Mouse (Mus musculus): ENCODE measurements around the gene Mcee. TPM values are rescaled to one million over a fixed set of nuclear protein-coding genes. Genes with fewer than 3 reads are reported as not detected.

Mcee gene
- polyA plus RNA-seq, 1 experiment from 2014 or later: 47.7 TPM

- H3K4me2 ChIP-seq: no peak overlapping the region
- peak overlapping the region; percentile 79; the same call in 1 of the 2 replicates for H3K9ac ChIP-seq
- H3K27me3 ChIP-seq: no peaks in the 10 kb centered on the region
- WGBS: 87% methylated on average over 23 of the region's 23 CpGs
- ATAC-seq (ENCODE audit: low read depth): no peak
- H3K36me3 ChIP-seq: peaks cover 36% of the 10 kb centered on the region
- no peak overlapping the region for H3K4me3 ChIP-seq
- no peaks in the 10 kb centered on the region for H3K9me3 ChIP-seq
- peaks cover 12% of the 10 kb centered on the region; the same call in 1 of the 2 replicates for H3K4me1 ChIP-seq (replicated peaks)
- no peak overlapping the region for H3K27ac ChIP-seq (replicated peaks)
Measured at GRCm38 (mm10) chr7:64371940-64372878, 20.2 kb upstream of the Mcee start.

- ATAC-seq (ENCODE audit: low read depth): peak; percentile 59
- Histone ChIP-seq H3K9me3 (no peaks in the 10 kb centered on the region), H3K27me3 (no peaks in the 10 kb centered on the region), H3K27ac (replicated peaks) (peak overlapping the region; percentile 94), H3K36me3 (peaks cover 39% of the 10 kb centered on the region), H3K4me3 (peak overlapping the region; percentile 72), H3K4me1 (replicated peaks) (peaks cover 12% of the 10 kb centered on the region; the same call in 1 of the 2 replicates), H3K4me2 (peak overlapping the region; percentile 65), H3K9ac (peak overlapping the region; percentile 79)
- WGBS: 16% methylated on average over 18 of the region's 18 CpGs
Measured at GRCm38 (mm10) chr7:64373147-64373829, 19.1 kb upstream of the Mcee start.

GRCm38 (mm10) chr7:64373830-64374562 is 18.4 kb upstream of the Mcee start, which contains the start of gene Fan1:
Gene Fan1, minus strand, starts transcription at chr7:64374095.
- WGBS: 4% methylated on average over 27 of the region's 27 CpGs
- peaks cover 42% of the 10 kb centered on the region for H3K36me3 ChIP-seq
- ATAC-seq (ENCODE audit: low read depth): peak; percentile 97
- H3K27me3 ChIP-seq: no peaks in the 10 kb centered on the region
- H3K4me3 ChIP-seq: peak within 1 kb of the TSS; percentile 72
- no peaks in the 10 kb centered on the region for H3K9me3 ChIP-seq
- peaks cover 12% of the 10 kb centered on the region; the same call in 1 of the 2 replicates for H3K4me1 ChIP-seq (replicated peaks)
- peak within 1 kb of the TSS; percentile 94 for H3K27ac ChIP-seq (replicated peaks)
- peak within 1 kb of the TSS; percentile 65 for H3K4me2 ChIP-seq
- peak within 1 kb of the TSS; percentile 79 for H3K9ac ChIP-seq

- 6% methylated on average over 8 of the region's 8 CpGs for WGBS
- no peaks in the 10 kb centered on the region for H3K9me3 ChIP-seq
- H3K9ac ChIP-seq: peak overlapping the region; percentile 78
- peaks cover 22% of the 10 kb centered on the region for H3K4me1 ChIP-seq (replicated peaks)
- H3K27ac ChIP-seq (replicated peaks): peak overlapping the region; percentile 59; the same call in 1 of the 2 replicates
- peak overlapping the region; percentile 98 for H3K4me2 ChIP-seq
- no peak; the same call in 1 of the 2 replicates for ATAC-seq (ENCODE audit: low read depth)
- peak overlapping the region; percentile 77 for H3K4me3 ChIP-seq
- H3K27me3 ChIP-seq: no peaks in the 10 kb centered on the region
- H3K36me3 ChIP-seq: peaks cover 32% of the 10 kb centered on the region
Measured at GRCm38 (mm10) chr7:64391479-64391878, 928 bp upstream of the Mcee start.

GRCm38 (mm10) chr7:64392819-64393151 is 378 bp downstream of the Mcee start:
- Histone ChIP-seq H3K4me2 (peak overlapping the region; percentile 98), H3K9me3 (no peaks in the 10 kb centered on the region), H3K27me3 (no peaks in the 10 kb centered on the region), H3K4me3 (peak overlapping the region; percentile 77), H3K27ac (replicated peaks) (peak overlapping the region; percentile 79), H3K9ac (peak overlapping the region; percentile 81), H3K4me1 (replicated peaks) (peaks cover 22% of the 10 kb centered on the region), H3K36me3 (peaks cover 20% of the 10 kb centered on the region)
- no peak; the same call in 1 of the 2 replicates for ATAC-seq (ENCODE audit: low read depth)
- 2% methylated on average over 15 of the region's 15 CpGs for WGBS

- Histone ChIP-seq H3K4me3 (no peak overlapping the region), H3K4me2 (no peak overlapping the region), H3K9me3 (no peaks in the 10 kb centered on the region), H3K4me1 (replicated peaks) (no peaks in the 10 kb centered on the region), H3K27me3 (no peaks in the 10 kb centered on the region), H3K27ac (replicated peaks) (no peak overlapping the region), H3K36me3 (no peaks in the 10 kb centered on the region), H3K9ac (no peak overlapping the region)
- no peak for ATAC-seq (ENCODE audit: low read depth)
- whole genome bisulfite sequencing: 97% methylated on average over 1 of the region's 1 CpGs
Measured at GRCm38 (mm10) chr7:64400725-64401124, 8.3 kb downstream of the Mcee start.

GRCm38 (mm10) chr7:64402452-64402851 is 10.0 kb downstream of the Mcee start:
- WGBS: 91% methylated on average over 4 of the region's 4 CpGs
- ATAC-seq (ENCODE audit: low read depth): no peak

GRCm38 (mm10) chr7:64403989-64404388 is 11.6 kb downstream of the Mcee start:
- no peaks in the 10 kb centered on the region for H3K9me3 ChIP-seq
- no peaks in the 10 kb centered on the region for H3K27me3 ChIP-seq
- H3K9ac ChIP-seq: no peak overlapping the region
- ATAC-seq (ENCODE audit: low read depth): no peak
- H3K36me3 ChIP-seq: no peaks in the 10 kb centered on the region
- no peak overlapping the region for H3K4me3 ChIP-seq
- no peak overlapping the region for H3K27ac ChIP-seq (replicated peaks)
- no peak overlapping the region for H3K4me2 ChIP-seq
- 93% methylated on average over 8 of the region's 8 CpGs for WGBS
- H3K4me1 ChIP-seq (replicated peaks): no peaks in the 10 kb centered on the region

More at GRCm38 (mm10) chr7:64402452-64402851, 10.0 kb downstream of the Mcee start:
- Histone ChIP-seq H3K9me3 (no peaks in the 10 kb centered on the region), H3K4me3 (no peak overlapping the region), H3K4me2 (no peak overlapping the region), H3K9ac (no peak overlapping the region), H3K4me1 (replicated peaks) (no peaks in the 10 kb centered on the region), H3K36me3 (no peaks in the 10 kb centered on the region), H3K27me3 (no peaks in the 10 kb centered on the region), H3K27ac (replicated peaks) (no peak overlapping the region)

- WGBS: 65% methylated on average over 5 of the region's 5 CpGs
- no peaks in the 10 kb centered on the region for H3K4me1 ChIP-seq (replicated peaks)
- H3K4me2 ChIP-seq: no peak overlapping the region
- no peak overlapping the region for H3K4me3 ChIP-seq
- ATAC-seq (ENCODE audit: low read depth): no peak
- H3K27ac ChIP-seq (replicated peaks): no peak overlapping the region
- H3K9ac ChIP-seq: no peak overlapping the region
- H3K36me3 ChIP-seq: no peaks in the 10 kb centered on the region
- no peaks in the 10 kb centered on the region for H3K27me3 ChIP-seq
- H3K9me3 ChIP-seq: no peaks in the 10 kb centered on the region
Measured at GRCm38 (mm10) chr7:64424861-64425260, 32.5 kb downstream of the Mcee start.

- Histone ChIP-seq H3K27me3 (no peaks in the 10 kb centered on the region), H3K9ac (no peak overlapping the region), H3K9me3 (no peaks in the 10 kb centered on the region), H3K4me3 (no peak overlapping the region), H3K4me2 (no peak overlapping the region), H3K27ac (replicated peaks) (0 out of 2 replicates have a peak overlapping the region, but pooled peaks have one; percentile 9), H3K4me1 (replicated peaks) (peaks cover 10% of the 10 kb centered on the region), H3K36me3 (no peaks in the 10 kb centered on the region)
- no peak for ATAC-seq (ENCODE audit: low read depth)
- 41% methylated on average over 5 of the region's 5 CpGs for WGBS
Measured at GRCm38 (mm10) chr7:64439595-64440518, 47.5 kb downstream of the Mcee start.

- no peak for ATAC-seq (ENCODE audit: low read depth)
- Histone ChIP-seq H3K4me1 (replicated peaks) (peaks cover 10% of the 10 kb centered on the region), H3K4me3 (no peak overlapping the region), H3K36me3 (no peaks in the 10 kb centered on the region), H3K27me3 (no peaks in the 10 kb centered on the region), H3K9ac (no peak overlapping the region), H3K9me3 (no peaks in the 10 kb centered on the region), H3K27ac (replicated peaks) (no peak overlapping the region), H3K4me2 (no peak overlapping the region)
- WGBS: 82% methylated on average over 8 of the region's 8 CpGs
Measured at GRCm38 (mm10) chr7:64440519-64440918, 48.1 kb downstream of the Mcee start.

Data from neural tube, embryonic 13.5 days (tissue).